Mouse (Mus musculus) liver, adult (tissue): ENCODE data around the gene Arhgef17.

Experiments
- GATA4 ChIP-seq: IDR thresholded peaks from 2 replicates; pipeline ENCODE4 v1.6.1; 2014; ENCODE audit warnings: mild to moderate bottlenecking, low read length; ENCODE audit not compliant: insufficient replicate concordance

Gene Arhgef17

DNA sequence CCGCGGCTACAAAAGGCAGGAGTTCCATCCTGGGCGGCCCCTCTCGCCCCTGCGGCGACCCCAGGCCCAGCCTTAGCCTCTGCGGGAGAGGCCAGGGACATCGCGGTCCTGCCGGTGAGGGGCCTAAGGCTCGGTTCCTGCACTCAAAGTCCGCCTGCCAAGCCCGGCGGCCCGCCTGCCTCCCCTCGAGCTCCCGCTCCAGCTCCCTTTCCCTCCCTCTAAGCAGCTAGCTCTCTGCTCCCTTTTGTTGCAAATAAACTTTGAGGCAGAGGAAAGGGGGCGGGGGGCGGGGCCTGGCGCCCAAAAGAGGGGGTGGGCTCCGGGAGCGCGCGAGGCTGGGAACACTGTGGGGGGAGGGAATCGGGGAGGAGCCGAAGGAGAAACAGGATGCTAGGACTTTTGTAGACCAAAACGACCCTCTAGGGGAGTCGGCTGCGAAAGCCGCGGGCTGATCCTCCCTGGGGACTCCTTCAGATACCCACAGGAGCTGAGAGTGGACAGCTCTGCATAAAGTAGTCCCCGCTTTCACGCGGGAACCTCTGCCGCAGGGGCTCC is at the start of gene Arhgef17:
TSS of gene Arhgef17 (minus strand) at position 182 of the 555 bp plus-strand sequence.
- no peak for TF ChIP-seq GATA4

DNA sequence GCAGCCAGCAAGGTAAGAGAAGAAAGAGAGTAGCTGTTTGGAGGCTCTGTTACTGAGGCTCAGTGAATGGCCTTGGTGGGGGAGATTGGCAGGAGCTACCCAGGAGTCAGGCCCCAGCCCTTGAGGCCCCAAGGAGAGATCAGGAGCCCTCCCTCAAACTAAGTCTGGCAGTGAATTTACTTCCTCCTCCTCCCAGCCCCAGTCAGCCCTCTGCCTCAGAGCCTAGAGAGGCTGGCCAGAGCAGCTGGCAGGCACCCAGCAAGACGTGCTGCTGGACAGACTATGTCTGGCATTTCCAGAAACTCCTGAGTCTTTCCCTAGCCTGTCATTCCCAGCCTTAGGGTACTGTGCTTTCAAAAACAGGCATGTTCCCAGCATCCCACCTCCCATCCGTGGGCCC is 47.3 kb upstream of the Arhgef17 start:
- TF ChIP-seq GATA4 = no peak

DNA sequence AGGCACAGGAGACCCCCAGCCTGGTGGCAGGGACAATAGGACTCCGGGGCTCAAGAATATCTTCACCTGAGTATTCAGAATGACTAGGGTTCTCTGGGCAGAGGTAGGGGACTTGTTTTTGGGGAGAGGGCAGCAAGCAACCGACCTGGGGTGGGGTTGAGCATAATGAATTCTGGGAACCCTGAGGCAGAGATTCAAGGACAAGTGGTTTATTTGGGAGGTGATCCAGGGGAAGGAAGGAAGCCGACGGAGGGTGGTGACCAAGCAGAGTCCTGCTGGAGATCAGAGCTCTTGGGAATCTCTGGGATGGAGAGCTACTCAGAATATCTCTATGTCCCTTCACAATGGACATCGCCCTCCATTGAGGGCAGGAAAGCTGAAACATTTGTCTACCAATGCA is 46.3 kb upstream of the Arhgef17 start:
- TF ChIP-seq GATA4 = no peak

DNA sequence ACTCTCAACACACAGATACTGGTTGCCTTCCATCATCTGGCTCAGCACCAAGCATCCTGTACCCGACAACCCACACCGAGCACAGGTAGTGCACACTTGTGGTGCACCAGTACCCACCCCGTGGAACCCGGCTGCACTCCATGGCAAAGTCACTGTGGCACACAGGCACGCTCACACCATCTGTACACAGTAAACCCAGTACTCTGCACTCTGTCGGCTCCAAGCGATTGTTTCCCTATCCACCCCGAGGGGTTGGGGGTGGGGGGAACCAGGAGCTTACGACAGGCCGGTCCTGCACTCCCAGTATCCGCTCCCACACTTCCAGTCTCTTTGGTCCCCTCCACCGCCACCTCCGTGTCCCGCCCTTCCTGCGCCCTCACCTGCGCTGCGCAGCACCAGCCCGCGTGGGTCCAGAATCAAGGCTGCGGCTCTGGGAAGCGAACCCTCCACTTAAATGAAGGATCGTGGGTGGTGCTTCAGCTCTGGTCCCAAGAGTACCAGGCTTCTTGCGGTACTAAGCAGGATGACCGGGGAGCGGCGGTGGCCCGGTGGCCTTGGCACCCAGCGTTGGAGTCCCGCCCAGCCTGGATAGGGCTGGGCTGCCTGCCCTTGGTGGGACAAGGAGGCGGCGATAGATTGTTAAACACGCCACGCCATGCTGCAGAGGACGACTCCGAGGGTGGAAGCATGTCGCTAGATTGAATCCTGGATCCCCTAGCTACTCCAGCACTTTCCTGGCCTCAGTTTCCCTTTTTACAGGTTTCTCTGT is 42.4 kb upstream of the Arhgef17 start, which contains the start of gene P2ry6:
TSS of gene P2ry6 (minus strand) at position 515 of the 769 bp plus-strand sequence.
- no peak for TF ChIP-seq GATA4

DNA sequence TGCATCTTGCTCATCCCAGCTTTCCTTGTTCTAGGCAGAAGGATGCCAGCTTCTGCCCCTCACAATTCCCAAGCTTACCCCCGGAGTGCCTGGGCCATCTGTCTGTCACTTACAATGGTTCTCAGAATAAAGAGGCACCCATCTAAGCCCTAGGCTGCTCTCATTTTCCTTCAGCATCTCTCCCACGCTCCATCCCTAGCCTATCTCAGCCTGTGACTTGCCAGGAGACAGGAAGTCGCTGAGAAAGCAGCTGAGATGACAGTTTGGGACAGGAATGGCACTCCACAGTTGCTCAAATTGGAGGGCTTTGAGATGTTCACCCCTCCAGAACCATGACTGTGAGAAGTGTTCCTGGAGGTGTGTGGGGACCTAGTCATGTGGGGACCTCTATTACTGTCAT is 41.0 kb upstream of the Arhgef17 start:
- TF ChIP-seq GATA4 = no peak

DNA sequence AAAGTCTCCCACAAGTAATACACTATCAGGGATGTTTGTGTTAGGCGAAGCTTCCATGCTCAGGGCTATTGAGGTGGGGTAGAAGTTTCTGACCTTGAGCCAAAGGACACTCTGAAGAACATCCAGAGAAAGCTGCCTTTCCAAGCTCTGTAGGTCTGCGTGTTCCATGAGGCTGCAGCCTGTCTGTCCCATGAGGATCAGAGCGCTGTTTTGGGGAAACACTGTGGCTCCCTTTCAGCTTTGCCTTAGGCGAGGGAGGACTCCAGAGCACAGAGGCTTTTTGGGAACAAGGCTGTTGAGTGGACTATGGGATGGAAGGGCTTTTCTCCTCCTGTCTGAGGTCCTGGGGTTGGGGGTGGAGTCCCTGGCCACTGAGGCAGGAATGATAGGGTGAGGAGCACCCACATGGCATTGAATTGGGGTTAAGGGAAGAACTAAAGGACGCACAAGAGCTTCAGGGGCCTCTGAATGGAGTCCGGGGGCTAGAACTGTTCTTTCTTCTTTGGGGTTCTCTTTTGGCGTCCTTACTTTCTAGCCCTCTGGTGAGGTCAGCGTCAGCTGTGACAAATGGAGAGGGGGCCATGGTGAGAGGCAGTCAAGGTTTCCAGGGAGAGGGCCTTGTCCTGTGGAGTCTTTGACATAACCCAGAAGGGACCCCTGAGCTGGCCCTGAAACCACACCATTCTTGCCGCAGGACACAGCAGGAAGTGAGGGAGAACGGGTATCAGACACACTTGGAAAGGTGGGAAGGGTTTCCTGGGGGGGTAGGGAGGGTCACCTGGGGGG is 37.2 kb upstream of the Arhgef17 start:
- no peak for TF ChIP-seq GATA4

DNA sequence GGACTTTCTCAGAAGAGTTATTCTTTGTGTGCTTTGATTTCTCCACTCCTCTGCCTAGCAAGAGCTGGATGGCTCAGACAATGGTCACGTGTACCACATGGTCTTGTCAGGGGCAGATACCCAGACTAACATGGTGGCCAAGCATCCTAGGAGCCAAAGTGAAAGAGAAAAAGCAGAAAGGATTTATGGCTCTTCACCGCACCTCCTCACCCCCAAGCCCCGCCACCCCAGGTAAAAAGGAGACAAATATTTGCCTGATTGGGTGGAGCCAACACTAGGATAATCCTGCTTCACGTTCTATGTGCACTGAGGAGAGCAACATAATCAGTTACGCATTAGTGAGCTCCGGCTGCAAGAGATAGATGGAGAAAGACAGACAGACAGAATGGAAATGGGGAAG is 36.5 kb upstream of the Arhgef17 start:
- no peak for TF ChIP-seq GATA4

DNA sequence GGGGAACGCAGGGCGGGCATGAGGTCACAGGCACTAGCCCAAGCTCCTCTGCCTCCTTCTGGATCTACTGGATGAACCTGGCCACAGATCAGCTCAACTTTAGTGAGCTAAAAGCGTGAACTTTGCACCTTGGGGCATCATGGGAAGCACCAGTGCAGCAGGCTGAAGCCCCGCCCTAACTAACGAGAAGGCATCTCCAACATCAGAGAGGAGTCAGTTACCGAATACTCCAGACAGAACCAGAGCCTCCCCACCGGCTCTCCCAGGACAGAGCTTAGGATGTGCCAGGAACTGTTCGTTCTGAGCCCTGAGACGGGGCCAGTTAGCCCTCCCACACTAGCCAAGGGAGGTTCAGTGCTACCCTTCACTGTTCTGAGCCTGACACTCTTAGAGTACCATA is 35.9 kb upstream of the Arhgef17 start:
- no peak for TF ChIP-seq GATA4

DNA sequence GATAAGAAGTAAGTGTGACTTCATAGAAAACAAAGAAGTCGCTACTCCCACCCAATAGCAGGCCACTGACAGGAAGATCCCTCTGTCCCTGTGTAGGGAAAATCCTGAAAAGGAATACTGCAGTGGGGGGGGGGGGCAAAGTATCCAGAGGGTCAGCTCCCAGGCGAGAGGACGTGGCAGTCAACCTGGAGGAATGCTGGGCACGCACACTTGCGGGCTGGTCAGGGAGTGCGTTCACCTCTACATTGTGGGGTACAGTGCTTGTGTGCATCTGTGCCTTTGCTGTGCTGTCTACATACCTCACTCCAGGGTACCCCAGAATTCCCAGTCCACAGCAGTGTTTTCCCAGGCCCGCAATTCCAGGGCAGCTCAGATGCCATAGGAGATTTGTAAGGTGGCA is 34.1 kb upstream of the Arhgef17 start:
- no peak for TF ChIP-seq GATA4

DNA sequence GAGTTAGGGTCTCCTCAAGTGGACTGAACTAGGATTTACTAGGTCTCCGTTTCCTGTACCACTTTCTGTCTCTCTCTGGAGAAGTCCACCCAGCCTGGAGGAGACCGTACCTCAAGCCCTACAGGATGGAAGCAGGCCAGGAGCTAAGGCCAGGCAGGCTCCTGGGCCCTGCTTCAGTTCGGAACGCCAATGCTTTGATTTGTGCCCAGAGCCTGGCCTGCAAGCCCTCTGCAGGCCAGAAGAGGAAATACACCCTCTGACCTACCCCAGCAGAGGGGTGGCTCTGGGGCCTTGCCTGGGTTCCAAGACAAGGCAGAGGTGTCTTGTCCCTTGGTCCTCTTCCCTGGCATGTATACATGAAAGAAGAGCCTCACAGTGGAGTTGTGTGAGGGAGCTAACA is 33.2 kb upstream of the Arhgef17 start:
- no peak for TF ChIP-seq GATA4

DNA sequence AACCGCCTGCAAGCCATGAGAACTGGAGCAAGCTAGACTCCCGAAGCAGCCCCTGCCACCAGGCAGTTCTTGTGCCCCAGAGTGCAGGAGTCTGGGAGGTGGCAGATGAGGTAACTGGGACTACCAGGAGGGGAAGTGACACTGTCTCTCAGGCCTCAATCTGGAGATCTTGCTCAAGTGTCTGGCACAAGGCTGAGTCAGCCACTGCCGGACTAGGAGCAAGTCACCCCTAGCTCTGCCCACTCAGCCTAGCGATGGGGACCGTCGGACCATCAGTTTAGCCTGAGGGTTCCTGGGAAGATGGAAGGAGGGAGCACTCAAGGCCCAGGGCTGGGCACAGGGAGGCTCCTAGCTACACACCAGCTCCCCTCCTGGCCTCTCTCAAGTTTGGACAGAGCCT is 32.3 kb upstream of the Arhgef17 start:
- TF ChIP-seq GATA4 = no peak

DNA sequence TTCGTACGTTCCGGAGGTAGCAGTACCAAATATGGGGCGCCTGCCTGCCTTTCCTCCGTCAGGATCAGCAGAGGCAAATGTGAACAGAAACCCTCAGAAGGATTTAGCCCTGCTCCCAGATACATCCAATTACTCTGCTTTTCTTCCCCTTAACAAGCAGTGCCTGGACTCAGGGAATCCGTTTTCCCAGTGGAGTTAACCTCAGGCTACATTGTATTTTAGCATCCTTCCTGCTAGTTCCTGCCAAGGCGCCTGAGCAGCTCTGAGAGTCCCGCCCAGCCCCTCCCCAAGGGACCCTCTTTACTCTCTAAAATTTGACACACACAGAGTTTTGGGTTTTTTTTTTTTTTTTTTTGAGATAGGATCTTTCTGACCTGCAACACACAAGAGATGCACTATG is 31.5 kb upstream of the Arhgef17 start:
- no peak for TF ChIP-seq GATA4

DNA sequence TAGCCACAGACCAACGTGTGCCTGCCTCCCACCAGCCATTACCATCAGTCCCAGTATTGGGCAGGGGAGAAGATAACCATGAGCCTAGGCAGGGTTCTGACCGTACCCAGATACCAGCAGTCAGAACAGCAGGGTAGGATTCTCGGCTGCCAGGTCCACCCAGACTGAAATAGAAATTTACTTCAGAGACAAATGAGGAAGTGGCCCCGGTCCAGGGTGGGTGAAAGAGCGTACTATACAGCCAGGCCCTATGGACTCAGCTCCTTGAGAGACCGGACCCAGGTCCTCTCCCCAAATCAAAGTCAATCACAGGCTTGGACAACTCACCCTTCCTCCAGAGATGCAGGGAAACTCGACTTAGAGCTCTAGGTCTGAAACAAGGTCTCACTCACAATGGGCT is 29.2 kb upstream of the Arhgef17 start:
- no peak for TF ChIP-seq GATA4

DNA sequence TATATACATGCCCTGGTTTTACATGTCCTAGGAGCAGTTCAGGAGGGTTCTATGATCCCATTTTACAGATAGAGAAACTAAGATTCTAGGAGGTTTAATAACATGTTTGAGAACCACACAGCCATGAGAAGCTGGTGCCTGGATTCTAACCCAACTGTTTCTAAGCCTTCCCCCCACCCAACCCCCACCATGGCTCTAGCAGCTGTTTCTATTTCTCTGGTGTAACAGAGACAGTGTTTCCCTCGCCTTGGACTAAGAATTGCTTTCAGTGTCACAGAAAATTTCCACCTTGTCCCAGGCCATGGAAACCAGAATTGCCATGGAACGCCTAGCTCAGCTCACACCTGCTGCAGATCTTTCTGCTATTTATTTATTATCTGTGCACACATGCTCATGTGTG is 28.6 kb upstream of the Arhgef17 start:
- no peak for TF ChIP-seq GATA4

DNA sequence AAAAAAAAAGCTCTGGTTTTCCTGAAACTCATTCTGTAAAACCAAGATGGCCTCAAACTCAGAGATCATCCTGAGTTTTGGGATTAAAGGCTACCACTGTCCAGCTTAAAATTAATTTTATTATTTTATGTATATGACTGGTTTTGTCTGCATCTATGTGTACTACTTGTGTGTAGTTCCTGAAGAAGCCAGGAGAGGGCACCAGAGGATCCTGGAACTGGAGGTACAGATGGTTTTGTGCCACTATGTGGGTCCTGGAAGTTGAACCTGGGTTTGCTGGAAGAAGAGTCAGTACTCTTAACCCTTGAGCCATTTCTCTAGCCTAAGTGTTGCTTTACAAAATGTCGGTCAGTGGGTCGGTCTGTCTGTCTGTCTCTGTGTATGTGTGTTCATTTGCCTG is 26.5 kb upstream of the Arhgef17 start:
- no peak for TF ChIP-seq GATA4

DNA sequence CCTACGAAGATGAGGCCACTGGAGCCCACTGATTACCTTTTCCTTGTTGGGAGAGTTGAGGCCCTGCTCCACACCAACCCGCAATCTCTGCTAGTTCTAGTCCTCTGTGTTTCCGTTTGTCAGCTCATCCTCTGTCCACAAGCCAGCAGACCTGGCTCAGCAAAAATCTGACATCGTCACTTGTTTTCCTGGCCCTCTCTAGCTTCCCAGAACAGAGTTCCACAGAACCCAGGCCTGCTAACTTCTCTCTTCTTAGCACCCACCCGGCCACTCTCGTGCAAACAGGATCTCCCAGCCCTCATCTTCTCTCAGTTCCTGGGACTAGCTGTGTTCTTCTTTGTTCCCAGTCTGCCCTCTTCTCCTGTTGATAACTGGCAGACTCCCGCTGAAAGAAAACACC is 20.8 kb upstream of the Arhgef17 start:
- TF ChIP-seq GATA4 = no peak
